Mouse (Mus musculus) hindbrain, embryonic 13.5 days (tissue): ENCODE results near the gene Tlk2. TPM values are rescaled to one million over a fixed set of nuclear protein-coding genes. Genes with fewer than 3 reads are reported as not detected.

Experiments used
- ATAC-seq: fragments of 200-750 bp; cut with Nextera tagmentation; 2 replicates; pipeline ENCODE4 v1.8.0; 2017; ENCODE audit warnings: moderate TSS enrichment; ENCODE audit not compliant: low FRiP score
- H3K27ac ChIP-seq: fragments of 300-500 bp; sonication (generic); 2 replicates; pipeline ENCODE4 v1.5.1; 2015; ENCODE audit warnings: inconsistent platforms, mild to moderate bottlenecking, moderate library complexity
- H3K27me3 ChIP-seq: fragments of 300-500 bp; sonication (generic); 2 replicates; pipeline ENCODE4 v1.6.1; 2015; ENCODE audit warnings: mild to moderate bottlenecking, inconsistent platforms
- H3K36me3 ChIP-seq: fragments of 300-500 bp; sonication (generic); 2 replicates; pipeline ENCODE4 v1.6.1; 2015; ENCODE audit warnings: mild to moderate bottlenecking, inconsistent platforms
- H3K4me1 ChIP-seq: fragments of 300-500 bp; sonication (generic); replicated peaks from 2 replicates; pipeline ENCODE4 v1.6.1; 2015; ENCODE audit warnings: inconsistent platforms
- H3K4me2 ChIP-seq: fragments of 300-500 bp; sonication (generic); 2 replicates; pipeline ENCODE4 v1.6.1; 2015; ENCODE audit warnings: inconsistent platforms, mild to moderate bottlenecking, moderate library complexity
- H3K4me3 ChIP-seq: fragments of 300-500 bp; sonication (generic); 2 replicates; pipeline ENCODE4 v1.5.1; 2015; ENCODE audit warnings: mild to moderate bottlenecking, inconsistent platforms
- H3K9ac ChIP-seq: fragments of 300-500 bp; sonication (generic); 2 replicates; pipeline ENCODE4 v1.6.1; 2015; ENCODE audit warnings: mild to moderate bottlenecking, inconsistent platforms
- H3K9me3 ChIP-seq: fragments of 300-500 bp; sonication (generic); 2 replicates; pipeline ENCODE4 v1.6.1; 2016; ENCODE audit warnings: inconsistent platforms
- WGBS: fragments of 180-500 bp; shearing (Covaris S2); methylation state at CpG from one replicate; pipeline ENCODE4 v1.1.7; 2015; 5-methylcytosine and 5-hydroxymethylcytosine counted together
- polyA plus RNA-seq: library from polyadenylated mRNA; unstranded; fragments of >200 nt; fragmentation: Nextera tagmentation; extraction: Ambion mirVana; gene quantifications from 2 replicates; pipeline ENCODE4 v1.2.1, GENCODE M21; 2015

Gene Tlk2
- polyA plus RNA-seq, 1 experiment from 2014 or later: 18.1 TPM

- ATAC-seq: no peak
- Histone ChIP-seq H3K4me1 (peaks cover 47% of the 10 kb centered on the region), H3K27ac (no peak overlapping the region)
Measured at GRCm38 (mm10) chr11:105311291-105311975, 132.8 kb downstream of the Tlk2 start.

GRCm38 (mm10) chr11:105312311-105312942 lies 133.8 kb downstream of the Tlk2 start:
- H3K4me2 ChIP-seq: no peak overlapping the region
- no peak overlapping the region for H3K4me3 ChIP-seq
- H3K36me3 ChIP-seq: no peaks in the 10 kb centered on the region
- ATAC-seq: no peak
- 52% methylated on average over 12 of the region's 12 CpGs for WGBS
- no peaks in the 10 kb centered on the region for H3K9me3 ChIP-seq
- 0 out of 2 replicates have a peak overlapping the region, but pooled peaks have one; percentile 52 for H3K27ac ChIP-seq
- no peak overlapping the region for H3K9ac ChIP-seq
- H3K4me1 ChIP-seq: peaks cover 47% of the 10 kb centered on the region
- no peaks in the 10 kb centered on the region for H3K27me3 ChIP-seq

More at GRCm38 (mm10) chr11:105311291-105311975, 132.8 kb downstream of the Tlk2 start:
- Histone ChIP-seq H3K4me2 (no peak overlapping the region), H3K36me3 (no peaks in the 10 kb centered on the region), H3K9ac (no peak overlapping the region), H3K9me3 (no peaks in the 10 kb centered on the region), H3K27me3 (no peaks in the 10 kb centered on the region), H3K4me3 (no peak overlapping the region)
- WGBS: 60% methylated on average over 24 of the region's 24 CpGs

GRCm38 (mm10) chr11:105312972-105313632 lies 134.5 kb downstream of the Tlk2 start:
- no peaks in the 10 kb centered on the region for H3K9me3 ChIP-seq
- H3K27ac ChIP-seq: peak overlapping the region; percentile 52; the same call in 1 of the 2 replicates
- H3K4me3 ChIP-seq: no peak overlapping the region
- H3K27me3 ChIP-seq: no peaks in the 10 kb centered on the region
- no peak overlapping the region for H3K4me2 ChIP-seq
- no peaks in the 10 kb centered on the region for H3K36me3 ChIP-seq
- peaks cover 47% of the 10 kb centered on the region for H3K4me1 ChIP-seq
- WGBS: 35% methylated on average over 9 of the region's 10 CpGs
- 0 out of 2 replicates have a peak overlapping the region, but pooled peaks have one; percentile 24 for H3K9ac ChIP-seq
- no peak for ATAC-seq

GRCm38 (mm10) chr11:105313633-105314014 lies 135.0 kb downstream of the Tlk2 start:
- no peak overlapping the region for H3K4me2 ChIP-seq
- peak overlapping the region; percentile 52; the same call in 1 of the 2 replicates for H3K27ac ChIP-seq
- H3K27me3 ChIP-seq: no peaks in the 10 kb centered on the region
- no peak overlapping the region for H3K4me3 ChIP-seq
- ATAC-seq: no peak
- WGBS: 26% methylated on average over 8 of the region's 8 CpGs
- no peaks in the 10 kb centered on the region for H3K9me3 ChIP-seq
- H3K4me1 ChIP-seq: peaks cover 47% of the 10 kb centered on the region
- no peaks in the 10 kb centered on the region for H3K36me3 ChIP-seq
- H3K9ac ChIP-seq: 0 out of 2 replicates have a peak overlapping the region, but pooled peaks have one; percentile 24

- Histone ChIP-seq H3K4me3 (no peak overlapping the region), H3K9me3 (no peaks in the 10 kb centered on the region), H3K4me1 (peaks cover 47% of the 10 kb centered on the region), H3K9ac (peak overlapping the region; percentile 35; the same call in 1 of the 2 replicates), H3K4me2 (no peak overlapping the region), H3K27me3 (no peaks in the 10 kb centered on the region), H3K36me3 (no peaks in the 10 kb centered on the region; the same call in 1 of the 2 replicates), H3K27ac (no peak overlapping the region)
- WGBS: 56% methylated on average over 8 of the region's 8 CpGs
- ATAC-seq: no peak
Measured at GRCm38 (mm10) chr11:105315296-105315695, 136.7 kb downstream of the Tlk2 start.

GRCm38 (mm10) chr11:105316121-105316520 lies 137.5 kb downstream of the Tlk2 start:
- no peak for ATAC-seq
- H3K27ac ChIP-seq: no peak overlapping the region
- 98% methylated on average over 4 of the region's 4 CpGs for WGBS
- H3K9ac ChIP-seq: no peak overlapping the region
- H3K36me3 ChIP-seq: no peaks in the 10 kb centered on the region; the same call in 1 of the 2 replicates
- peaks cover 46% of the 10 kb centered on the region for H3K4me1 ChIP-seq
- H3K4me3 ChIP-seq: no peak overlapping the region
- H3K27me3 ChIP-seq: no peaks in the 10 kb centered on the region
- no peaks in the 10 kb centered on the region for H3K9me3 ChIP-seq
- H3K4me2 ChIP-seq: no peak overlapping the region

- H3K4me3 ChIP-seq: no peak overlapping the region
- no peak for ATAC-seq
- no peak overlapping the region for H3K4me2 ChIP-seq
- no peaks in the 10 kb centered on the region; the same call in 1 of the 2 replicates for H3K36me3 ChIP-seq
- H3K27me3 ChIP-seq: no peaks in the 10 kb centered on the region
- H3K9ac ChIP-seq: no peak overlapping the region
- peaks cover 29% of the 10 kb centered on the region for H3K4me1 ChIP-seq
- no peaks in the 10 kb centered on the region for H3K9me3 ChIP-seq
- no peak overlapping the region for H3K27ac ChIP-seq
- WGBS: 94% methylated on average over 6 of the region's 6 CpGs
Measured at GRCm38 (mm10) chr11:105317769-105318168, 139.2 kb downstream of the Tlk2 start.

- no peaks in the 10 kb centered on the region for H3K27me3 ChIP-seq
- ATAC-seq: no peak
- no peak overlapping the region for H3K4me2 ChIP-seq
- WGBS: 84% methylated on average over 2 of the region's 2 CpGs
- no peaks in the 10 kb centered on the region for H3K4me1 ChIP-seq
- no peaks in the 10 kb centered on the region; the same call in 1 of the 2 replicates for H3K36me3 ChIP-seq
- H3K27ac ChIP-seq: no peak overlapping the region
- no peak overlapping the region for H3K4me3 ChIP-seq
- no peak overlapping the region for H3K9ac ChIP-seq
- no peaks in the 10 kb centered on the region for H3K9me3 ChIP-seq
Measured at GRCm38 (mm10) chr11:105321090-105321489, 142.5 kb downstream of the Tlk2 start.

- H3K27ac ChIP-seq: no peak overlapping the region
- no peaks in the 10 kb centered on the region for H3K27me3 ChIP-seq
- H3K4me2 ChIP-seq: no peak overlapping the region
- WGBS: 89% methylated on average over 5 of the region's 5 CpGs
- 0 out of 2 replicates have a peak, but pooled peaks cover 5% of the 10 kb centered on the region for H3K4me1 ChIP-seq
- no peak overlapping the region for H3K9ac ChIP-seq
- no peaks in the 10 kb centered on the region for H3K9me3 ChIP-seq
- no peak overlapping the region for H3K4me3 ChIP-seq
- H3K36me3 ChIP-seq: no peaks in the 10 kb centered on the region; the same call in 1 of the 2 replicates
- no peak for ATAC-seq
Measured at GRCm38 (mm10) chr11:105323530-105323929, 144.9 kb downstream of the Tlk2 start.

GRCm38 (mm10) chr11:105327101-105327500 lies 148.5 kb downstream of the Tlk2 start:
- ATAC-seq: no peak
- WGBS: 85% methylated on average over 3 of the region's 3 CpGs
- no peaks in the 10 kb centered on the region for H3K9me3 ChIP-seq
- H3K36me3 ChIP-seq: no peaks in the 10 kb centered on the region
- peaks cover 13% of the 10 kb centered on the region for H3K4me1 ChIP-seq
- H3K4me2 ChIP-seq: no peak overlapping the region
- H3K9ac ChIP-seq: no peak overlapping the region
- H3K27me3 ChIP-seq: no peaks in the 10 kb centered on the region
- H3K4me3 ChIP-seq: no peak overlapping the region
- no peak overlapping the region for H3K27ac ChIP-seq

GRCm38 (mm10) chr11:105329962-105330361 lies 151.4 kb downstream of the Tlk2 start:
- no peak overlapping the region for H3K4me3 ChIP-seq
- H3K9ac ChIP-seq: no peak overlapping the region
- no peak for ATAC-seq
- no peaks in the 10 kb centered on the region for H3K27me3 ChIP-seq
- H3K4me1 ChIP-seq: peaks cover 20% of the 10 kb centered on the region
- no peak overlapping the region for H3K27ac ChIP-seq
- WGBS: 80% methylated on average over 9 of the region's 9 CpGs
- no peaks in the 10 kb centered on the region for H3K9me3 ChIP-seq
- no peak overlapping the region for H3K4me2 ChIP-seq
- H3K36me3 ChIP-seq: no peaks in the 10 kb centered on the region

- H3K36me3 ChIP-seq: no peaks in the 10 kb centered on the region
- H3K9me3 ChIP-seq: no peaks in the 10 kb centered on the region
- H3K27me3 ChIP-seq: no peaks in the 10 kb centered on the region
- H3K9ac ChIP-seq: 0 out of 2 replicates have a peak overlapping the region, but pooled peaks have one; percentile 24
- WGBS: 89% methylated on average over 3 of the region's 3 CpGs
- H3K4me3 ChIP-seq: no peak overlapping the region
- H3K4me1 ChIP-seq: peaks cover 20% of the 10 kb centered on the region
- no peak overlapping the region for H3K4me2 ChIP-seq
- H3K27ac ChIP-seq: no peak overlapping the region
- ATAC-seq: no peak
Measured at GRCm38 (mm10) chr11:105331129-105331528, 152.5 kb downstream of the Tlk2 start.
